Mouse (Mus musculus) embryonic facial prominence, embryonic 10.5 days (tissue): ENCODE measurements around the gene Olfr992. TPM values are rescaled to one million over a fixed set of nuclear protein-coding genes. Genes with fewer than 3 reads are reported as not detected.
"Not testable (repeated sequence)": the region's sequence is repeated elsewhere in the genome, so short reads cannot be mapped to it uniquely, and the experiment has no call there.

Source experiments
- DNase-seq: peaks from one replicate; pipeline ENCODE4 v3.0.0-alpha.2; 2017; ENCODE audit warnings: low spot score
- H3K27ac ChIP-seq: fragments of 300-500 bp; sonication (generic); replicated peaks from 2 replicates; pipeline ENCODE4 v1.5.1; 2016; ENCODE audit warnings: mild to moderate bottlenecking
- H3K27me3 ChIP-seq: fragments of 300-500 bp; sonication (generic); replicated peaks from 2 replicates; pipeline ENCODE4 v1.6.1; 2016; ENCODE audit warnings: low read depth, mild to moderate bottlenecking; ENCODE audit not compliant: poor library complexity, severe bottlenecking
- H3K36me3 ChIP-seq: fragments of 300-500 bp; sonication (generic); replicated peaks from 2 replicates; pipeline ENCODE4 v1.6.1; 2016; ENCODE audit warnings: mild to moderate bottlenecking, moderate library complexity
- H3K4me1 ChIP-seq: fragments of 300-500 bp; sonication (generic); 2 replicates; pipeline ENCODE4 v1.6.1; 2016
- H3K4me3 ChIP-seq: fragments of 300-500 bp; sonication (generic); 2 replicates; pipeline ENCODE4 v1.5.1; 2016; ENCODE audit warnings: mild to moderate bottlenecking, moderate library complexity
- H3K9me3 ChIP-seq: fragments of 300-500 bp; sonication (generic); 2 replicates; pipeline ENCODE4 v1.6.1; 2016; ENCODE audit warnings: mild to moderate bottlenecking
- WGBS: fragments of 180-500 bp; shearing (Covaris S2); methylation state at CpG from one replicate; pipeline ENCODE4 v1.1.7; 2016; 5-methylcytosine and 5-hydroxymethylcytosine counted together
- polyA plus RNA-seq: library from polyadenylated mRNA; unstranded; fragments of >200 nt; fragmentation: Nextera tagmentation; extraction: Ambion mirVana; gene quantifications from 2 replicates; pipeline ENCODE4 v1.2.1, GENCODE M21; 2016

Gene Olfr992
- not detected in 2 replicates for polyA plus RNA-seq

DNA sequence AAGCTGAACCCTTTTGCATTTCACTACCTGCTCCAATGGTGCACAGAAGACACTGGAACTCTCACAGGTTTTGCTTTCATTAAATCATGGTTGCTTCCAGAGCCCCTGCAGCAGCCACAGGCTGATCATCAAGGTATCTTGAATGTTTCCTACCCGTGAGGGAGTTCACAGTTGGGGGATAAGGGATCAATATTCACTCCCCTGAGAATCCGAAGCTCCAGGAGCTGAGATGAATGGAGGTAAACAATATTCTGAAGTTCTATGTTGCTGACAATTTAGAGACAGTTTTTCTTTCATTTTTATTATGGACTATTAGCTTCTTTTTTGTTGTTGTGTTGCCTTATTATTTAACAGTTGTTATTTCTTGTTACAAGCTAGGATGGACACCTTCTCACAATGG, at the start of gene Olfr992:
Gene Olfr992, minus strand, starts transcription at position 101 of the 400 bp plus-strand sequence.
- Histone ChIP-seq H3K4me3 (no peak within 1 kb of the TSS), H3K27me3 (no peaks in the 10 kb centered on the region), H3K9me3 (no peaks in the 10 kb centered on the region), H3K27ac (no peak within 1 kb of the TSS), H3K36me3 (no peaks in the 10 kb centered on the region), H3K4me1 (no peaks in the 10 kb centered on the region)
- DNase-seq, result no peak
- WGBS, result 59% methylated on average over 2 of the region's 2 CpGs

DNA sequence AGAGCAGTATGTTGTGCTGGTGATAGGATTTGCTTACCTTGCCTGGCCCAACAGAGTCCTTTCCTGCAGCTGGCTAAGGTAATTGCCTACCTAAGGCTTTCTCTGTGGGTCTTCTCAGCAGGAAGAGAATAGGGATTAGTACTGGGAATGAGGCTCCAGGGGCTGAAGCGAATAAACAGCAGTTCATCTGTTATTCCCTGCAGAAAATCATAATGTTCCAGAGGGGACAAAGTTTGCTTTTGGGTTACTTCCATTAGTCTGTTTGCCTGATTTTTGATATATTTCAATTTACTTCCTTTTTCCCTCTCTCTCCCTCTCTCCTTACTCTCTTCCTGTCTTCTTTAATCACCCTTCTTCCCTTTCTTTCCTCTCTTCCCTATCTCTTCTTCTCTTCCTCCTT, 34.3 kb upstream of the Olfr992 start, which contains the start of gene Olfr995:
Gene Olfr995, minus strand, starts transcription at position 101 of the 400 bp plus-strand sequence.
- Histone ChIP-seq H3K9me3 (no peaks in the 10 kb centered on the region), H3K27ac (no peak within 1 kb of the TSS), H3K36me3 (no peaks in the 10 kb centered on the region), H3K27me3 (no peaks in the 10 kb centered on the region), H3K4me3 (no peak within 1 kb of the TSS), H3K4me1 (no peaks in the 10 kb centered on the region)
- WGBS, result 13% methylated on average over 1 of the region's 1 CpGs
- DNase-seq, result no peak

DNA sequence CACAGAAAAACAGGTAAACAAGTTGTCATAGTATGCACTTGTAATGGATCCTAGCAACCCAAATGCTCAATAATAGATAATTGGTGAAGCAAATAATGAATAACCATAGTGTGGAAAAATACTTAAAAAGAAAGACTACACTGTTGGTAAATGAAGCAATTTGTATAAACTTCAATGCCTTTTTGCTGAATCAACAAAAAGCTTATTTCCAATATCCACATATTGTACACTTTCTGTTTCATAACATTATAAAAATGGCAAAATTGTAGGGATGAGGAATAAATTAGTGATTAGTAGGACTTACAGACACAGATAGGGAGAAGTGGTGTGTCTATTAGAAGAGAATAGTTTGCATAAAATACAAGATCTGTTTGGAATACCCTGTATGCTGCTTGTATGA, 33.3 kb upstream of the Olfr992 start:
- H3K4me3 ChIP-seq, result no peak overlapping the region

DNA sequence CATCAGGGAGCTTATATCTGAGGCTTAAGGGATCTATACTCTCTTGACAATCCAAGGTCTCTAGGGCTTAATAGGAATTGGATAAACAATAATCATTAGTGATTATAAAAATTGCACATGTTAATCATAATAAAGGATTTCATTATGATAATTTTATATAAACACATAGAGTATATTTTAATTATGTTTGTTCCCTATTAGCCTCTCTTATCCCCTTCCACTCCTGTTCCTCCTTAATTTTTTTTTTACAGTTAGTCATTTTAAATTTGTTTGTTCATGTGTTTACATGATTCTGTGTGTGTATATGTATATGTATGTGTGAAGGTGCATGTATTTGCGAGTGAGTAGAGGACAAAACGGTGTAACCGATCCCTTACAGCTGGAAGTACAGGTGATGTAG, 27.1 kb upstream of the Olfr992 start, which contains the start of gene Olfr994:
Gene Olfr994, minus strand, starts transcription at position 101 of the 400 bp plus-strand sequence.
- H3K4me1 ChIP-seq, result no peaks in the 10 kb centered on the region
- WGBS, result 91% methylated on average over 3 of the region's 3 CpGs
- H3K27me3 ChIP-seq, result no peaks in the 10 kb centered on the region
- no peak within 1 kb of the TSS for H3K27ac ChIP-seq
- no peaks in the 10 kb centered on the region for H3K36me3 ChIP-seq
- no peaks in the 10 kb centered on the region for H3K9me3 ChIP-seq
- no peak within 1 kb of the TSS for H3K4me3 ChIP-seq
- no peak for DNase-seq

More for the DNA sequence above, 33.3 kb upstream of the Olfr992 start:
- no peaks in the 10 kb centered on the region for H3K4me1 ChIP-seq
- no peak for DNase-seq
- no peaks in the 10 kb centered on the region for H3K36me3 ChIP-seq
- H3K9me3 ChIP-seq, result no peaks in the 10 kb centered on the region
- no peaks in the 10 kb centered on the region for H3K27me3 ChIP-seq
- no peak overlapping the region for H3K27ac ChIP-seq

DNA sequence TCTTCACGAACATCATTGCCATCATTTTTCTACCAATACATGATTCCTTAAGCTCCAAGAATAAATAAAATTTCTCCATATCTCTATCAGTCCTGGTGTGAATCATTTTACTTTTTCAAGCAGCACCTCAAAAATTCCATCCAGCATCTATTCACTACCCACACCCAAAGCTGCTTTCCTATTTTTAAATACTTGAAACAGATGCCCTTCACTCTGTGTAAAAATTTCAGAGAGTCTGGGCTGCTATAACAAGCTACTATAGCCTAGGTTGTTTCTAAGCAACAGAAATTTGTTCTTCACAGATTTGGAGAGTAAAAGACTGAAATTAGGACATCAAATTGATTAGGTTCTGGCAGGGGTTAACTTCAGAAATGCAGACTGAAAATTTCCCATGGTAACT, 16.6 kb upstream of the Olfr992 start:
- no peak overlapping the region for H3K27ac ChIP-seq
- H3K4me1 ChIP-seq, result no peaks in the 10 kb centered on the region
- H3K36me3 ChIP-seq, result no peaks in the 10 kb centered on the region
- no peaks in the 10 kb centered on the region for H3K27me3 ChIP-seq
- no peaks in the 10 kb centered on the region for H3K9me3 ChIP-seq
- WGBS, result 81% methylated on average over 1 of the region's 1 CpGs
- H3K4me3 ChIP-seq, result no peak overlapping the region
- no peak for DNase-seq

DNA sequence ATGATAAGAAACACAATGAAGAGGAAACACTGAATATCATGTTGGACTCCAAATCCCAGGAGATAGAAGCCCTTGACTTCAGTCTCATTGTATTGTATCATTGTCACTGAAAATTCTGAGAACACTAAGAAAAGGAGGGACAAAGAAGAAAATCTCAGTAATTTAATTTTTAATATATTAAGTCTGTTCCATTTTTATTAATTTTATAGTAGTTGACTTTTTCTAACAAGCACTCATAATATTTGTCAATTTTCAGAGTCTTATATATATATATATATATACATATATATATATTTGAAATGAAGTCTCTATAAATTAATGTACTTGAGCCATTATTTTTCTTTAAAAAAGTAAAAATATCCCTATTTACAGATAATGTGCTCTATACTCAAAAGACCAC, 5.5 kb upstream of the Olfr992 start, which contains the start of gene Olfr993:
Gene Olfr993, minus strand, starts transcription at position 101 of the 400 bp plus-strand sequence.
- Histone ChIP-seq H3K27ac (no peak within 1 kb of the TSS), H3K27me3 (no peaks in the 10 kb centered on the region), H3K4me1 (no peaks in the 10 kb centered on the region), H3K9me3 (no peaks in the 10 kb centered on the region), H3K4me3 (no peak within 1 kb of the TSS), H3K36me3 (no peaks in the 10 kb centered on the region)
- no peak for DNase-seq

DNA sequence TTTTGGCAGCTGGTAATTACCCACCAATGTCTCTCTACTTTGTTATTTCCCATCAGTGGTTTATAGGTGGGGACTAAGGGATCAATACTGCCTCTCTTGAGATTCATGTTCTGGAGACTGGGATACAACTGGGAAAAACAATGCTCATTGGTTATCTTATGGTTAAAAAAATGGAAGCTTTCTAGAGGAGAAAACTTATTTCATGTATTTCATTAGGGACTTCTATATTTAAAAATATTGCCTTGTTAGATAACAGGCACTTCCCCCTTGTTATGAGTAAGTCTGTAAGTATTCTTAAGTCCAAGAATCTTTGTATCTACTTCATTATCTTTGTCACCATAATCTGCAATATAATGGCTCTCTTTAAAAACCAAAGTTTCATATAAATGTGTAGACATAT, 46.1 kb downstream of the Olfr992 start, which contains the start of gene Olfr988:
Gene Olfr988, minus strand, starts transcription at position 101 of the 400 bp plus-strand sequence.
- not testable (repeated sequence) for DNase-seq, H3K4me3 ChIP-seq, H3K27me3 ChIP-seq, H3K9me3 ChIP-seq, H3K27ac ChIP-seq, H3K4me1 ChIP-seq, H3K36me3 ChIP-seq

Other genes with a start within 250 kb of the Olfr992 start
- 0.32 and 0.60 TPM in 2 replicates for gene Lrrc55, start 212.3 kb downstream of the Olfr992 start, polyA plus RNA-seq
- gene Olfr987, start 70.2 kb downstream of the Olfr992 start, polyA plus RNA-seq, result not detected in 2 replicates
- gene Olfr988, start 46.2 kb downstream of the Olfr992 start, polyA plus RNA-seq, result not detected in 2 replicates
- gene Olfr993, start 5.4 kb upstream of the Olfr992 start, polyA plus RNA-seq, result not detected in 2 replicates
- not detected in 2 replicates for gene Olfr994, start 27.0 kb upstream of the Olfr992 start, polyA plus RNA-seq
- gene Olfr995, start 34.2 kb upstream of the Olfr992 start, polyA plus RNA-seq, result not detected in 2 replicates
- 0.09 TPM in 1 of 2 replicates, not detected in the other for gene 4833423E24Rik, start 109.6 kb upstream of the Olfr992 start, polyA plus RNA-seq
- gene Olfr996, start 169.7 kb upstream of the Olfr992 start, polyA plus RNA-seq, result not detected in 2 replicates
- not detected in 2 replicates for gene Olfr998, start 179.5 kb upstream of the Olfr992 start, polyA plus RNA-seq
- gene Olfr1000, start 202.4 kb upstream of the Olfr992 start, polyA plus RNA-seq, result not detected in 2 replicates
- gene Olfr1002, start 241.2 kb upstream of the Olfr992 start, polyA plus RNA-seq, result not detected in 2 replicates